Mouse (Mus musculus): ENCODE measurements around the gene Atrnl1. TPM values are rescaled to one million over a fixed set of nuclear protein-coding genes. Genes with fewer than 3 reads are reported as not detected.
"Not testable (repeated sequence)": the region's sequence is repeated elsewhere in the genome, so short reads cannot be mapped to it uniquely, and the experiment has no call there.

The Atrnl1 gene
- total RNA-seq, 4 experiments from 2014 or later, result 27.7 to 33.6 (median 30.5) TPM

GRCm38 (mm10) chr19:57975201-57975600, 364.4 kb downstream of the Atrnl1 start:
- DNase-seq, result no peak

- DNase-seq, result no peak
Measured at GRCm38 (mm10) chr19:57985918-57986900, 375.4 kb downstream of the Atrnl1 start.

DNA sequence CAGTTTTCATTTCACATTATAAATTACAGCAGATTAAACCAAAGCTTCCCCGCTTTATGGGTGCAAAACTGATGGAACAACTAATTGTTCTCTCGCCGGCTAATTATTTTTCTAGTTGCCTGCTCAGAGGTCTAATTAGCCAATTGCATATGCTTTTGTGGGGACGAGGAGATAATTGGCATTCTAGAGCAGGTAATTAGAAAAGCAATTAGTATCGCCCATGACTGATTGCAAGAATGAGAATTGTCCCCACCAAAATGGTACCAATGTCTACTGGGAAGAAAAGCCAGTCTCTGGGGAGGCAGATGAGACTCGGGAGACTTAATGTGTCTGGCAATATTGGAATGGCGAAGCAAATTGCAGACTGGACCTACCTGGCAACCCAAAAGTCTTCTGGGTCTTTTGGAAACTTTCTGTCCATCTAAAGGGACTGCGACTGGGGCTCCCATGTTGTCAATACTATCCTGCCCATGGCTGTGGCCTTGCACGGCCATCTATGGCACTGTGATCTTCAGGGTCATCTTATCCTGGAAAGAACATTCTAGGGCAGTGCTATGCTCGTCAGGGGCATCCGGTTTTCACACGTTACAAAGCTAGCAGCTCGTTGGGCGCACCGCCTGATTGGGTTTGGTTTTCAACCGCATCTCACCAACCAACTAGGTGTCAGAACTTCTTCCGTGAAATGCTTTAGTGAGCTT, 377.0 kb downstream of the Atrnl1 start:
- DNase-seq, result no peak

- no peak for DNase-seq
Measured at GRCm38 (mm10) chr19:57988559-57989093, 377.8 kb downstream of the Atrnl1 start.

DNA sequence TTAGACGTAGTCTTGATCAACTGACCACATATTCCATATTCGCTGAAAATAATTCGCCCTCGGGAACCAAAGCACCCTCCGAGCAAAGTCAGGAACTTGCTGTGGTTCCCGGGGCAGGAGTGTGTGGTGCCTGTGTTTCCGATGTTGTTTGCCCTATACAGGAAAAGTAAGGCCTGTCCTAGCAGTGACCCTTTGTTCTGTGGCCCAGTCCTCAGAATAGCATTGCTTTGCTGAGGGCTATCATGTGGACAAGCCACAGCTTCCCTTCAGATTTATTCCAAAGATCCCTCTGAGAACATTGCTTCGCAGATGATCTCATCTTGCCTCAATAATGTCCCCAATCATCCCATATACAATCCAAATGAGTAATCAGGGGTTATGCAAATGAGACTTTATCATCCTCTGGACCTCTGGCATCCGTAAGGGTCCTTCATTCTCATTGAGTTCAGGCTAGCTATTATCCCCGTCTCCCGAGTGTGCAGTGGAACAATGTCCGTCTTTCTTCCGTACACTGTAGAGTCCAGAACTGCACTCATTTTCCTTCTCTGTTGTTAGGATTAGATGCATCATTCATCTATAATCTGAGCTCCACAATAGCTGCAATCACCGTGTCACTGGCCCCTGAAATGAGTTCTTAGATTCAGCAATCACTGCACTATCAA, 380.4 kb downstream of the Atrnl1 start:
- DNase-seq, result no peak

- not testable (repeated sequence) for DNase-seq
Measured at GRCm38 (mm10) chr19:57994174-57994833, 383.5 kb downstream of the Atrnl1 start.

DNA sequence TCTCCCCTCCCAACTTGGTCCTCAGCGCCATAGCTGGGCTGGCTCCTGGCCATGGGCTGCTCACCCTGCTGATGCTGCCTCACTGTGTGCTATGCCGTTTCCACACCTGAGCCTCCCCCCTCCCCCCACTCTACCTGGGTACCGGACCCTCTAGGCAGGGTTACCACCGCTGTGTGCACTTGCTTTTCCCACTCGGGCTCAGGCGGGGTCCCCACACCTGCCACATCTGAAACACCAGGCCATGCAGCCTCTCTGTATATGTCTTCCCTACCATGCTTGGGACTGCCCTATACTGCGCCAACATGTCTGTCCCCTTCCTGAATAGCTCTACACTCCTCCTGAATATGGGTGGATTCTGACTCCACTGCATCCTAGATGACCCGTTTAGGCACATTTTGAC, 384.2 kb downstream of the Atrnl1 start:
- DNase-seq, result no peak

DNA sequence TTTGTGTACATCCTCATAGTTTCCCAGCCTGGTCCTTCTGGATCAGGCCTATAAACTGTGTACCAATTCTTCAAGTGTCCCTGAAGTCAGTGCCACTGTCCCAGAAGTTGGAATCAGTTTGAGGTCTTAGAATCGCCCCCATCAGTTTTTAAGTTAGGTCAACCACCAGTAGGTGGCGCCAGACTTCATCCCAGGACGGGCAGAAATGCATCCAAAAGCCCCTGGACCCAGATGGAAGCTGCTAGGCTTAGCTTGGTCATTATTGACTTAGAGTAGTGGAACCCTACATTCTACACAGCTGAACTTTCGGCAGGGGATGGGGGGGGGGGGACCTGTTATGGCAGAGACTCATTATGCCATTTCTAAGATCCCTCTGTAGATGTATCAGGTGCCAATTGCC, 387.1 kb downstream of the Atrnl1 start:
- no peak for DNase-seq

DNA sequence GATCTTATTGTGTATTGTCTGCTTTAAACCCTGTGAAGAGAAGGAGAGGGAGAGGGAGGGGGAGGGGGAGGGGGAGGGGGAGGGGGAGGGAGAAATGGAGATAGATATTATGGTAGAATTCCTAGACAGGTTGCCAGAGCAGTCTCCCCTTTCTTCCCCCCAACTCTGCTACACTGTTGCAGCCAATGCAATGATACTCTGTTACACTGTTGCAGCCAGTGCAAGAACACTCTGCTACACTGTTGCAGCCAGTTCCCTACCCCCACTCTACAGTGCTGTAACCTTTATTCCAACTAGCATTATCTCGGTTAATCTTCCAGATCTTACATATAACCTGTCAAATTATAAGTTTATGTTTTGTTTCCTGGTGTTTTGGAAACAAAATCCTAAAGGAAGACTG, 400.8 kb downstream of the Atrnl1 start:
- DNase-seq, result no peak

DNA sequence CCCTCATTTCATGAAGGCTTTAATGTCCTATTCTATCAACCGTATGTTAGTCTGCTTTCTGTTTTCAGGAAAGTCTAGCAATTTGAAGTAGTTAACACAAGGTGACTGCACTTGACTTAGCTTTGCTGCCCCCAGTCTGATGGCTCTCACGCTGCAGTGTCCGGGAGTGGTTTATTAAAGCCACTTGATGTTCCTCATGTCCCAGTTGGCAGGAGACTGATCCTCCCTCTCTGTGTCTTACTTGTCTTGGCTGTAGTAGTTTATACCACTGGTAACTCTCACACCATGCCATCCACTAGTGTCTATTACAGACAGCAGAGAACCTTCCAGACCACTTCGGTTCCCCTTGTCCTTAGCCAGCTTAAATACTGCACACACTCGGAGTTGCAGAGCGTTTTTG, 404.9 kb downstream of the Atrnl1 start:
- DNase-seq, result no peak

DNA sequence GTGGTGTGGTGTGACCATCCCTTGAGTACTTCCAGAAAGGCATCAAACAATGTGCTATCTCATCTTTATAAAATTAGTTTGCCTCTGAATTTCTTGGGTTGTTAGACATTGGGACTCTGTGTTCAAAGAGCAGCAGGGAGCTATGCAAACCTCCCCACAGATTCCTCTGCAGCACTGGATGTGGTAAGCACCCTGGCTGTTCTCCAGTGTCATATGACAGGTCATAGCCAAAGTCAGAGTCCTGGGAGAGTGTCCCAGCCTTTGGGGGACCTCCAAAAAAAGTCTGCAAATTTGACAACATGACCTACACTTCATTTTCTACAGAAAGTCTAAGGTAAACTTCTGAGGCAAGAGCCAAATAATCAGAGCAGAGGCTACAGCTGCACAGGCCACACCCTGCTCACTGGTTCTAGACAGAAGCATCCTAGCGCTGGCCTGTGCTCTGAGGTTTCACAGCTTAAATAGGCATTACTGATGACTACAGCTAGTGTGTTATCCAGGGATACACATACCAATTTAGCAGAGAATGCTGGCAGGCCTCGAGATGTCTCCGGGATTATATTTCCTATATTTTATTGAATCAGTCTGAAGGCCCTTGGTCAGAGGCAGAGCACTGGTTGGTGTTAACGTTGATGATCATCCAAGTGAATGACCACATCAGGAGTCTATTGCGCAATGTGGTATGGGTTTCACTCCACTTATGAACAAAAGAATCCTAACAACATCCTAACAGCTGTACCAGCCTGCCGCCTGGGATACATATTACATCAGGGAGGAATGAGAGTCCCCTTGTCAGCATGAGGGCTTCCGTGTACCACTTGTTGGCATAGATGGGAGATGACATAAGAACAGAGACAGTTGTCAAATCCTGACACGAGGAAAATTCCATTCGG, 406.0 kb downstream of the Atrnl1 start:
- no peak for DNase-seq

DNA sequence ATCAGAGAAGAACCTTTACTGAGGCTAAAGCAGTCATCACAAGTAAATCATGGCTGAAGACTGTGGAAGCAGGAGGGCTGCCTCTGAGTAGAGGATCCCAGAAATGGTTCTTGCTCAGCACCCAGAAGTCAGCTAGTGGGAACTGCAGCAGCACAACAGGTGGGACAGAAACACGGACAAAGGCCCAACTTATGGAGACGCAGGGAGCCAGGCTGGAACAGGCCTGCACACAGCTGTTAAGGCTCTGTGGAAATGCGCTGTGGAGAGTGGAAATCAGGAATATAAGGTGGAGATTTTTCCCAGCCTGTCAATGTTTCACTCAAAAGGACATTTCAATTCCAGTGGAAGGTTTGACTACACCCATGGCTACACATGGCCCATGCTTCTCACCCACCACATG, 406.6 kb downstream of the Atrnl1 start:
- no peak for DNase-seq

DNA sequence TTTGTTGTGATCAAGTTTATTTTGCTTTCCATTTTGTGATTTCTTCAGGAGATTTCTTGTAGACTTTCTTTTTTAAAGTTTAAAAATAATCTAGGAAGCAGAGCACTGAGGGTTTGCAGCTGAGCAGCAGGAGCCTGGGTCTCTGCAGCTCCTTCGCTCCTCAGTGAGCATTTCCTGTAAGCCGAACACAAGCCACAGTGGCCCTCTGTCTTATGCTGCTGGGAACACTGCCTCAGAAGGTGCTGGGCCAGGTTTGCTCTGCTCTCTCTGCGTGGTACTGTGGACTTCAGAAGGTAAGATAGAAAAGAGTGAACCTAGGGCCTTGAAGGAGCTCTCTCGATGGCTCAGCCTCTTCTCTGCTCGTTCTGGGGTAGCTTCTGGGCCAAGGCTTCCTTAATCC, 407.9 kb downstream of the Atrnl1 start:
- no peak for DNase-seq

DNA sequence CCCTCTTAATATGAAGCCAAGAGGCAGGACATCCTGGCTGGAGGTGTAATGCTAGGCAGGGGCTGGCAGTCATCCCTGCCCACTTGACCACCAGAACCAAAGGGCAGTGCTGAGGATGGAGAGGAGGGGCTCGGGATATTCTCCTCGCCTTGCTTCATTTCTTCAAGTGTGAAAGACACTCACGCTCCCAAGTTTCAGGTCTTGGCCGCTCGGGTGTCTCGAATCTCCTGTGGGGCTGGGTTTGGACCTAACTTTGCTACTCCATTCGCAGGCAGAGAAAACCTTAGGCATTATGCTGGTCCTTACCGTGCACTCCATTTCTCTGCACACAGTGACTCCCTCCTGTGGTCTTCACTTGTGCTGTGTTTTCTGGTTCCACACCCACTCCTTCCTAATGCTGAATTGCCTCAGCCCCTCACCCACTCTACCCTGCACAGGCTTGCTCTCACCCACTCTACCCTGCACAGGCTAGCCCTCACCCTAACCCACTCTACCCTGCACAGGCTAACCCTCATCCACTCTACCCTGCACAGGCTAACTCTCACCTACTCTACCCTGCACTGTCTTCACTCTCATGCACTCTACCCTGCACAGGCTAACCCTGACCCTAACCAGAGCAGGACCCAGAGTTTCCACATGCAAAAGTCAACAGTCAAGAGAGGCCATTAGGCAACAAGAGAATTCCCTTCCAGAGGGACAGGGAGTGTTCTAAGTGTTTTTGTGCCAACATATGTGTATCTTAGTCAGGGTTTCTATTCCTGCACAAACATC, 410.9 kb downstream of the Atrnl1 start:
- no peak for DNase-seq

GRCm38 (mm10) chr19:58023216-58023825, 412.5 kb downstream of the Atrnl1 start:
- no peak for DNase-seq

GRCm38 (mm10) chr19:58025053-58025452, 414.2 kb downstream of the Atrnl1 start:
- DNase-seq, result no peak

DNA sequence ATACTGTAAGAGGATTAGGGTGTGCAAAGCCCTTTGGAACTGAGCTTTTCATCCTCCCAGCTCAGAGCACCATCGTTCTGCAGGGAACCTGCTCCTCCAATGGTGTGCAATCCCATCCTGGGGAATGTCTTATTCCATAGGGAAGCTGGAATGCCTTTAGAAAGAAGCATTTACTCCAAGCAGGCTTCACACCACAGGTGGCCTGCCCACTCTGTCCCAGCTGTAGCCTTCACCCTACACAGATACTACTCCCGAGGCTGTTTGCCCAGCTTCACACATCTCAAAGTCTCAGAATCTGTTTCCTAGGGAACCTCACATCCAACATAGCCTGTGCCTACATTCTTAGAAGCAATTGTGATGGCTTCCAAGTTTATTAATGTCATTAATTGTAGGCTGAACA, 418.8 kb downstream of the Atrnl1 start:
- no peak for DNase-seq

GRCm38 (mm10) chr19:58033241-58033640, 422.4 kb downstream of the Atrnl1 start:
- DNase-seq, result no peak

DNA sequence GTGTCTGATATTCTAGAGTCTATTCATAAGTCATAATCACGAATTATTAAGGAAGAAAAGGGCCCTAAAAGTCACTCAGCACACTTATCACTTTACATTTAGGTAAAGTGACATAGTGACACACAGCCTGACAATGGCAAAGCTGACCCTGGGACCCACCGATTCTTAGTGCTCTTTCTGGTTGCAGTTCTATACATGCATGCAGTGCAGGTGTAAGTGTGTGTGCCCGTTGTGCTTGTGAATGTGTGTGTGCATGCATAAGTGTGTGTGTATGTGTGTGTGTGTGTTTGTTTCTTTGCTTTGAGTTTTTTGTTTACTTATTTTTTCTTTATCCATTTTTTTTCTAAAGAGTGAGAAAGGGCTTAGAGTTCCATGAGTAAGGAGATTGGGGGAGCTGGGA, 425.3 kb downstream of the Atrnl1 start:
- no peak for DNase-seq

DNA sequence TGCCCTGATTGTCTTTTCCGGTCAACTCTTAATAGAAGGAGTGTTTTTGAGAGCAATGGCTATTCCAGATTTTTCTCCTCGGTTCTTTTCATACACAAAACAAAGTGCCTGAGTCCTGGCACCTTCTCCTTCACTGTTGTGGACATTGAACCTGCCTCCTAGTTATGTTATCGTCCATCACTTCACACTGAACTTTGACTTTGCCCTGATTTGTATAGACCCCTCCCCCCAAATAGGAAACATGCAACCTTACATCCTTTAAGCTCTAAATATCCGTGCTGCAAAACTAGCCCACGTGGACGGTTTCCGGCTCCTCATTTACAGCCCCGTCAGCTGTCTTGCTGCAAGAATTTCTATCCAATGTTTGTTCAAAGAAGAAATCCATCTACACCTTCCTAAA, 432.3 kb downstream of the Atrnl1 start:
- no peak for DNase-seq

All from adrenal gland, adult 8-10 months (tissue).